Mouse (Mus musculus) limb, embryonic 12.5 days (tissue): ENCODE results near the gene Kalrn. TPM values are rescaled to one million over a fixed set of nuclear protein-coding genes. Genes with fewer than 3 reads are reported as not detected.

Experiments
- ATAC-seq: fragments of 200-750 bp; cut with Nextera tagmentation; 2 replicates; pipeline ENCODE4 v1.8.0; 2017; ENCODE audit warnings: low read depth, moderate TSS enrichment; ENCODE audit not compliant: insufficient number of reproducible peaks, insufficient read depth, low FRiP score, low TSS enrichment
- H3K27ac ChIP-seq: fragments of 300-500 bp; sonication (generic); 2 replicates; pipeline ENCODE4 v1.5.1; 2016; ENCODE audit warnings: mild to moderate bottlenecking, moderate library complexity
- H3K27me3 ChIP-seq: fragments of 300-500 bp; sonication (generic); 2 replicates; pipeline ENCODE4 v1.6.1; 2016; ENCODE audit warnings: mild to moderate bottlenecking, moderate library complexity
- H3K36me3 ChIP-seq: fragments of 300-500 bp; sonication (generic); 2 replicates; pipeline ENCODE4 v1.6.1; 2016; ENCODE audit warnings: mild to moderate bottlenecking, moderate library complexity
- H3K4me1 ChIP-seq: fragments of 300-500 bp; sonication (generic); replicated peaks from 2 replicates; pipeline ENCODE4 v1.6.1; 2016
- H3K4me2 ChIP-seq: fragments of 300-500 bp; sonication (generic); 2 replicates; pipeline ENCODE4 v1.6.1; 2016; ENCODE audit warnings: mild to moderate bottlenecking, moderate library complexity
- H3K4me3 ChIP-seq: fragments of 300-500 bp; sonication (generic); replicated peaks from 2 replicates; pipeline ENCODE4 v1.5.1; 2016; ENCODE audit warnings: mild to moderate bottlenecking
- H3K9ac ChIP-seq: fragments of 300-500 bp; sonication (generic); replicated peaks from 2 replicates; pipeline ENCODE4 v1.6.1; 2016; ENCODE audit warnings: mild to moderate bottlenecking, moderate library complexity
- H3K9me3 ChIP-seq: fragments of 300-500 bp; sonication (generic); 2 replicates; pipeline ENCODE4 v1.6.1; 2016; ENCODE audit warnings: mild to moderate bottlenecking, moderate library complexity
- WGBS: fragments of 180-500 bp; shearing (Covaris S2); methylation state at CpG from one replicate; pipeline ENCODE4 v1.1.7; 2016; 5-methylcytosine and 5-hydroxymethylcytosine counted together
- polyA plus RNA-seq: library from polyadenylated mRNA; unstranded; fragments of >200 nt; fragmentation: Nextera tagmentation; extraction: Ambion mirVana; gene quantifications from 2 replicates; pipeline ENCODE4 v1.2.1, GENCODE M21; 2016

Gene Kalrn
- polyA plus RNA-seq, 1 experiment from 2014 or later: 13.1 TPM

DNA sequence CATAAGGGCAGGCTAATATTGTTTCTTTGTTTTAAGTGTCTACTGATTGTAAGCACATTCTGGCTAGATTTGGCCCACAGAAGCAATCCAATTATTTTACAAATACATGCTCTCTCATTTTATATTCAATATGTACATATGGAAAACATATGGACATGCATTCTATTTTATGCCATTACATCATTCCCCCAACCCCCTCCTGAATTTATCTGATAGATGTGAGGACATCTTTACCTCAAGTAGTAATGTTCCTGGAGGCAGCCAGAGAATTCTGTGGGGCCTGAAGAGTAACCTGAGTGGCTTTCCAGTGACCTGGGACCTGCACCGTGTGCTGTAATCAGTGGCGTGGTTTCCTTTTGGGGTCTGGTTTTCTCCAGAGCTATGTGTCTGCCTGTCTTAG is 342.2 kb downstream of the Kalrn start:
- Histone ChIP-seq H3K4me2 (no peak overlapping the region), H3K4me3 (no peak overlapping the region), H3K9ac (no peak overlapping the region), H3K27ac (no peak overlapping the region), H3K27me3 (no peaks in the 10 kb centered on the region), H3K36me3 (peaks cover 23% of the 10 kb centered on the region), H3K9me3 (no peaks in the 10 kb centered on the region), H3K4me1 (peaks cover 4% of the 10 kb centered on the region)
- 44% methylated on average over 2 of the region's 2 CpGs for WGBS
- no peak for ATAC-seq

DNA sequence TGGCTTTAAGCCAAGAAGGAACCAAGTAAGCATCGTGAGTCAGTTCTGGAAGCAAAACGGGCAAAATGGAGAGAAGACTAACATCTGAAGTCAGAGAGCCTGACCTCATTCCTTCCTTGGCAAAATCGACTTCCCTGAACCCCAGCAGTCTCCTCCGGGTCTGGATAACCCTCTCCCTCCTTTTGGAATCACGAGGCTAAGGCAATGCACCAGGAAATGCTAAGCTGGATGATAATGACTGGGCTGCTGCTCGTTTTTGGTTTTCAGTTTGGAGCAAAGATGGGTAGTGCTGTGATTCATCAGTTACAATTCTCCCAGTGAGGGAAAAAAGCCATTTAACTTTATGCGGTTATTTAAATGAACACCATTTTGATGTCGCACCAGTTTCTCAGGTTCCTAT is 344.0 kb downstream of the Kalrn start:
- H3K4me2 ChIP-seq: no peak overlapping the region
- H3K4me1 ChIP-seq: peaks cover 4% of the 10 kb centered on the region
- 64% methylated on average over 8 of the region's 8 CpGs for WGBS
- H3K27me3 ChIP-seq: no peaks in the 10 kb centered on the region
- H3K9ac ChIP-seq: no peak overlapping the region
- H3K36me3 ChIP-seq: peaks cover 25% of the 10 kb centered on the region
- ATAC-seq: no peak
- no peaks in the 10 kb centered on the region for H3K9me3 ChIP-seq
- H3K27ac ChIP-seq: no peak overlapping the region
- no peak overlapping the region for H3K4me3 ChIP-seq

DNA sequence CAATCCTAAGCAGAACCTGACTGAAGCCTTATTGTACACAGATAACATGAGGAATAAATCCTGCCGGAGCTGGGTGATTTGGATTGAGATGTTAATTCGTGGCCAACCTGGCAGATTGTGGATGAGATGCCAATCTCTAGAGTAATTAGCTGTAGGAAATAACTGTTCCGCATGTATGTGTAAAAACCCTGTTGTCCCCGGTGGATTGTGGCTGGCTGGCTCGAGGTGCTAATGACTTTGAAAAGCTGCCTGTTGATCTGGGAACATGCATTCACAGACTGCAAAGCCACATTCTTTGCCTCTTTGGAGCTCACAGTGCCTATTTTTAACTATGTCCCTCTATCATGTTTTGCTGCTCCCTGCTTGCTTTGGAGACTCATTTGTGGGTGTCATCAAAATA is 344.7 kb downstream of the Kalrn start:
- Histone ChIP-seq H3K4me3 (no peak overlapping the region), H3K4me1 (peaks cover 4% of the 10 kb centered on the region), H3K27me3 (no peaks in the 10 kb centered on the region), H3K4me2 (no peak overlapping the region), H3K27ac (no peak overlapping the region), H3K9me3 (no peaks in the 10 kb centered on the region), H3K9ac (no peak overlapping the region), H3K36me3 (peaks cover 26% of the 10 kb centered on the region; the same call in 1 of the 2 replicates)
- no peak for ATAC-seq
- WGBS: 34% methylated on average over 5 of the region's 5 CpGs

DNA sequence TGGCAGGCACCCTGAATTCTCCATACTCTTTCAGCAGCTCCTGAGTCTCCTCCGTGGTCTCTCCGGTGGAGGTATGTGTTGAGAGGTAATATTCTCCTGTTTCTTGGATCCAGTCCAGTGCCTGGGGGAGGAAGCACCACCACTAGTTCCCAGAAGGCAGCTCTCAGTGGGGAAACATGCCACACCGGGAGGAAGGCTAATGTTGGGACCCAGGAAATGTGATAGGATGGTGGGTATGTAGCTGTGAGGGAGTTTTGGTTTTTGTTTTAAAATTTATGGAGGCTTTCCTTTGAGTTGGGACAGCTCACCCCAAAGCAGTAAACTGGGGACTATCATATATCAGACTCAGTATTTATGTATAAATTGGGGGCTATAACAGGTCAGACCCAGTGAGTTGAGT is 361.2 kb downstream of the Kalrn start:
- WGBS: 86% methylated on average over 3 of the region's 3 CpGs

DNA sequence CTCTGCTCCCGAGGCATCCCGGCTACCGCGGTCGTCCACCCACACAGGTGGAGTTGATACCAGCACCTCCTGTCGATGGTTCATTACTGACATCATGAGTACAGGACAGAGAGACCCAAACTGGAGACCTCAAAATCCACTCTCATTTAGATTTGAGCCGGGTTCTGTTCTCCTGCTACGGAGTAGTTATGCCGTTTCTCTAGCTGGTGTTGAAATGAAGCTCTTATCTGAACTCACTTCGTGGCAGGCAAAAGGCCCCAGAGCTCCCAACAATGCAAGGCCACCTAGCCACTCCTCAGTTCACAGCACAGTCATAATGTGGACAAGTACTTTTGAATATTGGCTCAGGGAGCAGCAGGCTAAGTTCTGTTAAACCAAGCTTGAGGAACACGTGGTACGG is 362.1 kb downstream of the Kalrn start:
- ATAC-seq: no peak

More for the DNA sequence above, 361.2 kb downstream of the Kalrn start:
- no peaks in the 10 kb centered on the region for H3K9me3 ChIP-seq
- no peak overlapping the region for H3K4me3 ChIP-seq
- no peaks in the 10 kb centered on the region for H3K27me3 ChIP-seq
- no peak for ATAC-seq
- H3K9ac ChIP-seq: no peak overlapping the region
- no peaks in the 10 kb centered on the region for H3K4me1 ChIP-seq
- peaks cover 44% of the 10 kb centered on the region for H3K36me3 ChIP-seq
- no peak overlapping the region for H3K27ac ChIP-seq
- no peak overlapping the region for H3K4me2 ChIP-seq

DNA sequence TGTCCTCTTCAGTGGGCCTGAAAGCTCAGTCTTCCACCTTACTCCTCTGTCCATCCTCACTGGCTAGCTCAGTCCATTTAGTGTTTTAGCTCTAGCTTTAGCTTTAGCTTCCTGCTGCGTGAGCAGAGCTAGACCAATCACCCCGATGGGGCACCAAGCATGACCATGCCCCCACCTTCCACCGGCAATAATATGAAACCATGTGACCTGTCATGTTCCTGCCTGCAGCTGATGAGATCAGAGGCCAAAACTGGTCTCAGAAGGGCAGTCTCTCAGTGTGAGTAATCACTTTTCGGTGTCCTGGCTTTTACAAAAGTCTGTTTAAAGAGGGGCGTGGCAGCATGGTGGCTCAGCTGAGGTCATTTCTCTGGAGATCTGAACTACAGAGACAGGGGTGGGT is 364.6 kb downstream of the Kalrn start:
- whole genome bisulfite sequencing: 80% methylated on average over 5 of the region's 5 CpGs
- ATAC-seq: no peak
- H3K9ac ChIP-seq: no peak overlapping the region
- H3K4me3 ChIP-seq: no peak overlapping the region
- no peaks in the 10 kb centered on the region for H3K9me3 ChIP-seq
- no peaks in the 10 kb centered on the region for H3K4me1 ChIP-seq
- no peak overlapping the region for H3K4me2 ChIP-seq
- H3K36me3 ChIP-seq: peaks cover 47% of the 10 kb centered on the region
- H3K27me3 ChIP-seq: no peaks in the 10 kb centered on the region
- H3K27ac ChIP-seq: no peak overlapping the region

More for the DNA sequence above, 362.1 kb downstream of the Kalrn start:
- Histone ChIP-seq H3K9ac (no peak overlapping the region), H3K4me3 (no peak overlapping the region), H3K36me3 (peaks cover 42% of the 10 kb centered on the region), H3K4me1 (no peaks in the 10 kb centered on the region), H3K27me3 (no peaks in the 10 kb centered on the region), H3K4me2 (no peak overlapping the region), H3K27ac (no peak overlapping the region), H3K9me3 (no peaks in the 10 kb centered on the region)
- WGBS: 78% methylated on average over 12 of the region's 12 CpGs

DNA sequence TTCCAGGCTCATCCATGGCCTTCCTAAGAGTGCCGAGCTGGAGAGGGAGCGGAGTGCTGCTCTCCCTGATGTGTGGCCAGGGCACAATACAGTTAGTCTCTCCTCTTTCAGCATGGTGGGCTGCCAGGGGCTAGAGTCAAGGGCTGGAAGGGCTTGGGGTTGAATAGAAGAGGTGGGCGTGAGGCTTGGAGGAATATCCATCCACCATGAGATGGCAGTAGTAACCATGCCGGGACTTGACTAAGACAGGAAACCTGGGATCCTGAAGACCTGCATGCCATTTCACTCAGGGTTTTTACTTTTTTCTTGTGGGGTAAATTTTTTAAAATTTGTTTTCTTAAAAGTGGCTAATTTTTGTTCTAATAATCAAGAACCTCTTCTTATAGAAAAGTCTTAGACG is 365.4 kb downstream of the Kalrn start:
- Histone ChIP-seq H3K4me2 (no peak overlapping the region), H3K9me3 (no peaks in the 10 kb centered on the region), H3K4me3 (no peak overlapping the region), H3K9ac (no peak overlapping the region), H3K4me1 (no peaks in the 10 kb centered on the region), H3K36me3 (peaks cover 50% of the 10 kb centered on the region), H3K27me3 (no peaks in the 10 kb centered on the region), H3K27ac (no peak overlapping the region)
- 92% methylated on average over 5 of the region's 5 CpGs for WGBS
- ATAC-seq: no peak

DNA sequence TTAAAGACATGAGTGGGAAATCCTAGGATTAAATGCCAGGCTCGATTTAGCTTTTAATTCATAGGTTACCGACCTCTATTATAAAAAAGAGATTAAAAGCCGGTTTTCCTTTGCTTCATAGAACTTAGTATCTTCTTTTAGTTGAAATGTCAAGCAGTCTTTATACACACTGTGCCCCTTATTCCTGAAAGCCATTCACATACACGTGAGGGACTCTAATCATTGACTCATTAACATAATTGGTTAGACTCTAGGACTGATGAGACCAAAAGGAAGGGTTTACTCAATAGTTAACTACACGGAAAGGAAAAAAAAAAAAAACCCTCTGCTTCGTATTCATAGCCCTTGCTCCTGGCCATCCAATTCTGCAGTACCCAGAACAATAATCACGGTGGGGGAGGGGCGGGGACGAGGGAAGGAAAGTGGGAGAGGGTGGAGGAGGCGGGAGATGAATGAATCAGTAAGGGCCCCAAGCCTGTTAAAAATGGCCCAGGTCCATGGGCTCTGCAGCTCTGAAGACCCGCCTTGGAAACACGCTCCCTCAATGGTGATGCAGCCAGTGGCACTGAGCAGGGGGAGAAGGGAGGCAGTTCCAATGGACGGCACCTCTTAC is 368.7 kb downstream of the Kalrn start:
- H3K27ac ChIP-seq: no peak overlapping the region
- WGBS: 83% methylated on average over 13 of the region's 13 CpGs
- H3K36me3 ChIP-seq: peaks cover 41% of the 10 kb centered on the region
- H3K9me3 ChIP-seq: no peaks in the 10 kb centered on the region
- no peak overlapping the region for H3K4me2 ChIP-seq
- H3K27me3 ChIP-seq: no peaks in the 10 kb centered on the region
- no peak overlapping the region for H3K9ac ChIP-seq
- peaks cover 11% of the 10 kb centered on the region; the same call in 1 of the 2 replicates for H3K4me1 ChIP-seq
- no peak for ATAC-seq
- H3K4me3 ChIP-seq: no peak overlapping the region

DNA sequence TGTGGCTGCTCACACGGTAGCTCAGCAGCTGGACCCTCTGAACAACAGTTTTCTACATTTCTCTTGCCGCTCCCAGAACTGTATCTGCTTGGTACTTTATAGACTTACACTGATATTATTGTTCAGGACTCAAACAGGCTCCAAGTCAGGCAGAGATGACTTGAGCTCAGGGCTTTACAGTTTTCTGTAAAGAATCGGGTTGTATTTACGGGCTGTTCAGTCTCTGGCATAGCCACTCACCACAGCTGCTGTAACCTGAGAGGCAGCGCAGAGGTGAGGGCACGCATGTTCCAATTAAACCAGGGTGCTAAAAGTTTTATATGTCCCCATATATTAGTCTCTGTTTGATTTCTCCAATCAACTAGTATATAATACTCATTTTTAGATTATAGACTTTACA is 373.8 kb downstream of the Kalrn start:
- Histone ChIP-seq H3K36me3 (peaks cover 43% of the 10 kb centered on the region), H3K27ac (peak overlapping the region; percentile 75), H3K4me3 (no peak overlapping the region), H3K27me3 (no peaks in the 10 kb centered on the region), H3K9ac (no peak overlapping the region), H3K4me1 (peaks cover 20% of the 10 kb centered on the region), H3K9me3 (no peaks in the 10 kb centered on the region), H3K4me2 (peak overlapping the region; percentile 24; the same call in 1 of the 2 replicates)
- WGBS: 22% methylated on average over 6 of the region's 6 CpGs
- peak; percentile 76 for ATAC-seq

DNA sequence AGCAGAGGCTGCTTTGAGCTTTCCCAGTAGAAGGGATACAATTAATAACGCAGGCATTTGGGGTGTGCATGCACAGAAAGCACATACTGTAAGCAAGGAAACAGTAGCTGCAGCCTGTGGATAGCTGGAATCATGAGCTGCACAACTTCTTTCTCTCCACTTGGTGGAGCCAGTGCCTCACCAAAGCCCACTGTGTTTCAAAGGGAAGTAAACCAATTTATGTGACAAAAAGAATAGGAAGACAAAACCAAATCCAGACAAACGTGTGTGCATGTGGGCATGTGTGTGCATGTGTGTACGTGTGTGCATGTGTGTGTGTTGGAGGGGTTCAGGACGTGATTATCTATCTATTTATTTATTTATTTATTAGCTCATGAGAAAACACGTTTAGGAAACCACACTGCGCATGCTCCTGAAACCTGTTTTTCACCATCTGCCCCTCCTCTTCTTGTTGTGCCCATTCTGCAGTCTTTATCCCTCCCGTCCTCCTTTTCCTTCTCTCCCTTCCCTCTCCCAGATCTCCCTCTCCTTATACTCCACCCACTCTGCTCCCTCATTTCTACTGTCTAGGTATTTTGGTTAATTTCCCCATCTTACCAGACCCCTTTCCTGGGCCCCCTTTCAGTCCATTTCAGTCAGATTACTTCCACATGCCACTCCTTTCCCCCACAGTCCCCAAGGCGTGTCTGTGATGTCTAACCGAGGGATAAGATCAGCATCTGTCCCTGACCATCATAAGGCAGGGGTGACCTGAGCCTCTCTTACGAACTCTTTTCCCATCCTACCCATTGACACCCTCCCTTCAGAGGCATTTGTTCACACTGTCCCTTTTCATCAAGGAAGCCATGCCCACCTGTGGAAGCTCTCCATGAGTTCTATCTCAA is 380.1 kb downstream of the Kalrn start:
- H3K4me1 ChIP-seq: no peaks in the 10 kb centered on the region
- 44% methylated on average over 10 of the region's 10 CpGs for WGBS
- ATAC-seq: no peak
- no peaks in the 10 kb centered on the region for H3K27me3 ChIP-seq
- H3K9me3 ChIP-seq: no peaks in the 10 kb centered on the region
- no peak overlapping the region for H3K9ac ChIP-seq
- H3K36me3 ChIP-seq: peaks cover 33% of the 10 kb centered on the region
- H3K4me2 ChIP-seq: no peak overlapping the region
- H3K27ac ChIP-seq: no peak overlapping the region
- H3K4me3 ChIP-seq: no peak overlapping the region

DNA sequence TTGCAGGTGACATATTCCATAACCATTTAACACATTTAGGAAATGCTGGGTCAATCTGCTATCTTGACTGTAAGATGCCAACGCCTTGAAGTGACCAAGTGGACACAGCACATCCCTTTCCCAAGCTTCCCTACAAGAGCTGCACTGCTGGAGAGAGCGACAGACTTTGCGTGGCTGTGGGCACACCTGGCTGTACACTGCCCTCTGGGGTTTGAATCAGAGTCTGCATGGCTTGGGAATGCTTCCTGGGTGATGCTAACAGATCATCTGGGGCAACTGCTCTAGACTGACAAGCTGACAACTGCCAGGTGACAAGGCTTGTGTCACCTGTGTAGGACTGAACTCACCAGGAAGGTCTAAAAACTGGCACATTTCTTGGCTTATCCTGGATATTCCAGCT is 388.6 kb downstream of the Kalrn start:
- peaks cover 4% of the 10 kb centered on the region; the same call in 1 of the 2 replicates for H3K27me3 ChIP-seq
- peaks cover 10% of the 10 kb centered on the region for H3K4me1 ChIP-seq
- no peak for ATAC-seq
- H3K27ac ChIP-seq: no peak overlapping the region
- no peak overlapping the region for H3K4me2 ChIP-seq
- H3K4me3 ChIP-seq: no peak overlapping the region
- H3K9ac ChIP-seq: no peak overlapping the region
- H3K9me3 ChIP-seq: no peaks in the 10 kb centered on the region
- peaks cover 33% of the 10 kb centered on the region for H3K36me3 ChIP-seq
- WGBS: 73% methylated on average over 3 of the region's 3 CpGs
